Mouse (Mus musculus) embryonic facial prominence, embryonic 15.5 days (tissue): ENCODE measurements around the gene Capn12. TPM values are rescaled to one million over a fixed set of nuclear protein-coding genes. Genes with fewer than 3 reads are reported as not detected.

Experiments used
- ATAC-seq: fragments of 200-750 bp; cut with Nextera tagmentation; 2 replicates; pipeline ENCODE4 v1.8.0; 2017; ENCODE audit warnings: low read depth, moderate TSS enrichment; ENCODE audit not compliant: insufficient number of reproducible peaks, low FRiP score, low TSS enrichment
- H3K27ac ChIP-seq: fragments of 300-500 bp; sonication (generic); replicated peaks from 2 replicates; pipeline ENCODE4 v1.5.1; 2015; ENCODE audit warnings: mild to moderate bottlenecking, inconsistent platforms
- H3K27me3 ChIP-seq: fragments of 300-500 bp; sonication (generic); 2 replicates; pipeline ENCODE4 v1.6.1; 2015; ENCODE audit warnings: inconsistent platforms
- H3K36me3 ChIP-seq: fragments of 300-500 bp; sonication (generic); 2 replicates; pipeline ENCODE4 v1.6.1; 2015; ENCODE audit warnings: mild to moderate bottlenecking, inconsistent platforms
- H3K4me1 ChIP-seq: fragments of 300-500 bp; sonication (generic); 2 replicates; pipeline ENCODE4 v1.6.1; 2015; ENCODE audit warnings: inconsistent platforms
- H3K4me2 ChIP-seq: fragments of 300-500 bp; sonication (generic); replicated peaks from 2 replicates; pipeline ENCODE4 v1.6.1; 2015; ENCODE audit warnings: mild to moderate bottlenecking, inconsistent platforms
- H3K4me3 ChIP-seq: fragments of 300-500 bp; sonication (generic); replicated peaks from 2 replicates; pipeline ENCODE4 v1.5.1; 2015; ENCODE audit warnings: mild to moderate bottlenecking, inconsistent platforms
- H3K9ac ChIP-seq: fragments of 300-500 bp; sonication (generic); 2 replicates; pipeline ENCODE4 v1.6.1; 2015; ENCODE audit warnings: inconsistent platforms
- H3K9me3 ChIP-seq: fragments of 300-500 bp; sonication (generic); replicated peaks from 2 replicates; pipeline ENCODE4 v1.6.1; 2016; ENCODE audit warnings: inconsistent platforms
- WGBS: fragments of 180-500 bp; shearing (Covaris S2); methylation state at CpG from one replicate; pipeline ENCODE4 v1.1.7; 2015; 5-methylcytosine and 5-hydroxymethylcytosine counted together
- polyA plus RNA-seq: library from polyadenylated mRNA; unstranded; fragments of >200 nt; fragmentation: Nextera tagmentation; extraction: Ambion mirVana; gene quantifications from 2 replicates; pipeline ENCODE4 v1.2.1, GENCODE M21; 2015

The Capn12 gene
- polyA plus RNA-seq, 1 experiment from 2014 or later = 1.1 TPM

GRCm38 (mm10) chr7:28932421-28933041 is 51.3 kb downstream of the Capn12 start:
- peak overlapping the region; percentile 9; the same call in 1 of the 2 replicates for H3K27ac ChIP-seq
- 62% methylated on average over 6 of the region's 6 CpGs for WGBS
- no peak overlapping the region for H3K9ac ChIP-seq
- peaks cover 11% of the 10 kb centered on the region; the same call in 1 of the 2 replicates for H3K36me3 ChIP-seq
- H3K4me3 ChIP-seq = no peak overlapping the region
- no peak for ATAC-seq
- no peaks in the 10 kb centered on the region for H3K9me3 ChIP-seq
- H3K27me3 ChIP-seq = no peaks in the 10 kb centered on the region
- H3K4me2 ChIP-seq = no peak overlapping the region
- peaks cover 67% of the 10 kb centered on the region for H3K4me1 ChIP-seq

- WGBS = 93% methylated on average over 2 of the region's 2 CpGs
Measured at GRCm38 (mm10) chr7:28933825-28934224, 52.6 kb downstream of the Capn12 start.

GRCm38 (mm10) chr7:28936787-28937186 is 55.6 kb downstream of the Capn12 start:
- Histone ChIP-seq H3K4me2 (no peak overlapping the region), H3K9ac (no peak overlapping the region), H3K27ac (peak overlapping the region; percentile 60), H3K27me3 (no peaks in the 10 kb centered on the region), H3K4me3 (no peak overlapping the region), H3K9me3 (no peaks in the 10 kb centered on the region), H3K4me1 (peaks cover 74% of the 10 kb centered on the region), H3K36me3 (peaks cover 16% of the 10 kb centered on the region)
- no peak for ATAC-seq
- WGBS = 66% methylated on average over 4 of the region's 4 CpGs

More at GRCm38 (mm10) chr7:28933825-28934224, 52.6 kb downstream of the Capn12 start:
- no peak overlapping the region for H3K9ac ChIP-seq
- H3K4me3 ChIP-seq = no peak overlapping the region
- H3K4me1 ChIP-seq = peaks cover 74% of the 10 kb centered on the region
- no peak for ATAC-seq
- no peaks in the 10 kb centered on the region for H3K9me3 ChIP-seq
- no peak overlapping the region for H3K4me2 ChIP-seq
- peaks cover 16% of the 10 kb centered on the region for H3K36me3 ChIP-seq
- H3K27me3 ChIP-seq = no peaks in the 10 kb centered on the region
- H3K27ac ChIP-seq = 0 out of 2 replicates have a peak overlapping the region, but pooled peaks have one; percentile 44

GRCm38 (mm10) chr7:28938654-28939053 is 57.4 kb downstream of the Capn12 start:
- Histone ChIP-seq H3K4me1 (peaks cover 72% of the 10 kb centered on the region), H3K27ac (peak overlapping the region; percentile 67), H3K9me3 (no peaks in the 10 kb centered on the region), H3K36me3 (peaks cover 13% of the 10 kb centered on the region), H3K27me3 (no peaks in the 10 kb centered on the region), H3K4me3 (no peak overlapping the region), H3K9ac (no peak overlapping the region), H3K4me2 (no peak overlapping the region)
- no peak for ATAC-seq
- WGBS = 54% methylated on average over 4 of the region's 4 CpGs

GRCm38 (mm10) chr7:28939418-28940183 is 58.4 kb downstream of the Capn12 start:
- no peak overlapping the region for H3K4me3 ChIP-seq

GRCm38 (mm10) chr7:28941129-28941528 is 59.9 kb downstream of the Capn12 start:
- Histone ChIP-seq H3K4me2 (no peak overlapping the region), H3K9ac (no peak overlapping the region), H3K4me3 (no peak overlapping the region), H3K4me1 (peaks cover 89% of the 10 kb centered on the region), H3K9me3 (no peaks in the 10 kb centered on the region), H3K27me3 (no peaks in the 10 kb centered on the region), H3K27ac (peak overlapping the region; percentile 79), H3K36me3 (peaks cover 5% of the 10 kb centered on the region; the same call in 1 of the 2 replicates)
- no peak for ATAC-seq
- WGBS = 50% methylated on average over 4 of the region's 4 CpGs

More at GRCm38 (mm10) chr7:28939418-28940183, 58.4 kb downstream of the Capn12 start:
- peak overlapping the region; percentile 79 for H3K27ac ChIP-seq
- WGBS = 61% methylated on average over 7 of the region's 7 CpGs
- no peaks in the 10 kb centered on the region for H3K27me3 ChIP-seq
- no peak overlapping the region for H3K4me2 ChIP-seq
- peaks cover 76% of the 10 kb centered on the region for H3K4me1 ChIP-seq
- no peak overlapping the region for H3K9ac ChIP-seq
- no peak for ATAC-seq
- H3K36me3 ChIP-seq = peaks cover 5% of the 10 kb centered on the region; the same call in 1 of the 2 replicates
- no peaks in the 10 kb centered on the region for H3K9me3 ChIP-seq

- ATAC-seq = no peak
- Histone ChIP-seq H3K9ac (no peak overlapping the region), H3K27ac (peak overlapping the region; percentile 79), H3K4me2 (no peak overlapping the region), H3K36me3 (peaks cover 5% of the 10 kb centered on the region; the same call in 1 of the 2 replicates), H3K4me1 (peaks cover 89% of the 10 kb centered on the region), H3K27me3 (no peaks in the 10 kb centered on the region), H3K9me3 (no peaks in the 10 kb centered on the region), H3K4me3 (no peak overlapping the region)
- 67% methylated on average over 4 of the region's 4 CpGs for WGBS
Measured at GRCm38 (mm10) chr7:28941542-28941941, 60.3 kb downstream of the Capn12 start.

Other genes with a start within 250 kb of the Capn12 start
- gene Fbxo27, start 188.6 kb upstream of the Capn12 start, polyA plus RNA-seq = 8.8 and 9.1 TPM in 2 replicates
- gene Fbxo17, start 164.6 kb upstream of the Capn12 start, polyA plus RNA-seq = 29.1 and 32.3 TPM in 2 replicates
- 122 and 124 TPM in 2 replicates for gene Mrps12, start 139.6 kb upstream of the Capn12 start, polyA plus RNA-seq
- gene Sars2, start 139.4 kb upstream of the Capn12 start, polyA plus RNA-seq = 21.9 and 25.3 TPM in 2 replicates
- gene Ccer2, start 125.2 kb upstream of the Capn12 start, polyA plus RNA-seq = 128 and 230 TPM in 2 replicates
- 85.3 and 89.4 TPM in 2 replicates for gene Sirt2, start 114.7 kb upstream of the Capn12 start, polyA plus RNA-seq
- 42.8 and 47.1 TPM in 2 replicates for gene Nfkbib, start 113.9 kb upstream of the Capn12 start, polyA plus RNA-seq
- gene Rinl, start 92.5 kb upstream of the Capn12 start, polyA plus RNA-seq = 3.8 and 4.7 TPM in 2 replicates
- gene Hnrnpl, start 72.9 kb upstream of the Capn12 start, polyA plus RNA-seq = 211 and 225 TPM in 2 replicates
- 226 and 231 TPM in 2 replicates for gene Ech1, start 56.2 kb upstream of the Capn12 start, polyA plus RNA-seq
- gene Lgals4, start 47.6 kb upstream of the Capn12 start, polyA plus RNA-seq = 15.4 and 18.0 TPM in 2 replicates
- gene Lgals7, start 17.6 kb upstream of the Capn12 start, polyA plus RNA-seq = 187 and 265 TPM in 2 replicates
- 321 and 328 TPM in 2 replicates for gene Actn4, start 80.9 kb downstream of the Capn12 start, polyA plus RNA-seq
- gene Eif3k, start 100.4 kb downstream of the Capn12 start, polyA plus RNA-seq = 403 and 405 TPM in 2 replicates
- gene Map4k1, start 100.6 kb downstream of the Capn12 start, polyA plus RNA-seq = 7.5 and 7.7 TPM in 2 replicates
- 8.0 and 10.6 TPM in 2 replicates for gene Ryr1, start 243.8 kb downstream of the Capn12 start, polyA plus RNA-seq